Mouse (Mus musculus): ENCODE data around the gene B4galnt1. TPM values are rescaled to one million over a fixed set of nuclear protein-coding genes. Genes with fewer than 3 reads are reported as not detected.
"Not testable (repeated sequence)": the region's sequence is repeated elsewhere in the genome, so short reads cannot be mapped to it uniquely, and the experiment has no call there.

B4galnt1 gene
- polyA plus RNA-seq, 1 experiment = 54.8 TPM

DNA sequence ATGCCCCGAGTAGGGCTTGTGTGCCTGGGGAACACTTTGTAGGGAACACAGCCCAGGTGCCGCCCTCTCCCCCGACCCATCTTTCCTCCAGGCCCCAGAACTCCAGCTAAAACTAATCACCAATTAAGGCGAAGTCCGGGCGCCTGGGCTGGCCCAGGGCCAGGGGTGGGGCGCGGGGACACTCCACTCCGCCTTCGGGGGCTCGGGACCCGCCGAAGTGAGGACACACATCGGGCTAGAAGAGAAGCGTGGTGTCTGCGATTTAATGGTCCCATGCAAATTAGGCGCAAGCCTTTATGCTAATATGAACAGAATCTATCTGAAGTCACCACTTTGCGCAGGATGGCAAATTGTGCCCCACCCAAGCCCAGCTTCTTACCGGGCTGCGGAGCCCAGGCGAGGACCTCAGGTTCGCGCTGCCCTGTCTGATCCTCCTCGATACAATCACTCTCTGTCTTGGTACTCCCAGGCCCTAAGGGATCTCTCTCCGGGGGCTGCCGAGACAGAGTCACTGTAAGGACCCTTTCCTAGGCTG lies 24.2 kb downstream of the B4galnt1 start:
- H3K4me1 ChIP-seq (ENCODE audit: control insufficient read depth, insufficient read depth, low read length) = peaks cover 1% of the 10 kb centered on the region; the same call in 1 of the 2 replicates
- TF ChIP-seq POLR2A (IDR thresholded peaks at IDR 0.05; ENCODE audit: borderline replicate concordance, control insufficient read depth, low read depth, low read length) = peak; percentile 40; the same call in 1 of the 2 replicates
- TF ChIP-seq CTCF (IDR thresholded peaks at IDR 0.05; ENCODE audit: control insufficient read depth, insufficient read depth, low read length) = no peak
- under 1% methylated on average over 26 of the region's 26 CpGs for WGBS
- peak overlapping the region; percentile 34 for H3K4me3 ChIP-seq (replicated peaks; ENCODE audit: control insufficient read depth, low read depth, low read length)
- peak overlapping the region; percentile 67 for H3K27ac ChIP-seq (ENCODE audit: control insufficient read depth, insufficient read depth, low read depth, low read length, poor library complexity)

DNA sequence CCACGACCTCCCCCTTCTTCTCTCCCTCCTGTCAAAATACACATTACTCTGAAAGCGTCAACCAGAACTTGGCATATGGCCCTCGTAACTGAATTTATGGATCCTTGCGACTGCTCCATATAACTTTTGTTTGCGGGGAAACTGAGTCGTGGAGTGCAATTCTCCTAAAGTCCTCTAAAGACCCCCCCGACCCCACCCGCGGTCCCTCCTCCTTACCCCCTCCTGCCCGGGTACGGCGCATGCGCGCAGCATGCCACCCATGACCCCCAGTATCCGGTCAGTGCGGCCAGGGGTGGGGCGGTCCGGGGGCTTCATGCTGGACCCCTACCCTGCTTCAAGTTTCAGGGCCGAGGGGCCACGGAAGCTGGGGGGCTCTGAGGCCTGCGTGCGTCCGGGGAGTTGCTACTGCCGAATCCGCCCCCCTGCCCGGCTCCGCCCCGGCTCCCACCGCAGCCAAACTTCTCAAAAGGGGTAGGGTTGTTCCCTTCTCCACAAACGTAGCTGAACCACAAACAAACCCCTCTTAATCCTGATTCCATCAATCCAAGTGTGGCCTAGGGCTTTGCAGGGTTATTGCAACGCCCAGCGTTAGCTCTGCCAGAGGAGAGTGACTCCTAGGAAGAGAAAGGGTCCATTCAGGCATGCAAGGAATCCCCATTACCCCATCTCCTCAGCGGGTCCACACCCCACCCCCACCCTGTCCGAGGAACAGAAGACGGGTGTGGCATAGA lies 24.8 kb downstream of the B4galnt1 start, which contains the start of gene Arhgef25:
Gene Arhgef25, minus strand, starts transcription at position 433 of the 731 bp plus-strand sequence.
- Histone ChIP-seq H3K4me3 (replicated peaks; ENCODE audit: control insufficient read depth, low read depth, low read length) (peak within 1 kb of the TSS; percentile 34), H3K27ac (ENCODE audit: control insufficient read depth, insufficient read depth, low read depth, low read length, poor library complexity) (peak within 1 kb of the TSS; percentile 67), H3K4me1 (ENCODE audit: control insufficient read depth, insufficient read depth, low read length) (peaks cover 1% of the 10 kb centered on the region; the same call in 1 of the 2 replicates)
- WGBS = 17% methylated on average over 35 of the region's 35 CpGs
- TF ChIP-seq CTCF (IDR thresholded peaks at IDR 0.05; ENCODE audit: control insufficient read depth, insufficient read depth, low read length) = no peak
- no peak for TF ChIP-seq POLR2A (IDR thresholded peaks at IDR 0.05; ENCODE audit: borderline replicate concordance, control insufficient read depth, low read depth, low read length)

DNA sequence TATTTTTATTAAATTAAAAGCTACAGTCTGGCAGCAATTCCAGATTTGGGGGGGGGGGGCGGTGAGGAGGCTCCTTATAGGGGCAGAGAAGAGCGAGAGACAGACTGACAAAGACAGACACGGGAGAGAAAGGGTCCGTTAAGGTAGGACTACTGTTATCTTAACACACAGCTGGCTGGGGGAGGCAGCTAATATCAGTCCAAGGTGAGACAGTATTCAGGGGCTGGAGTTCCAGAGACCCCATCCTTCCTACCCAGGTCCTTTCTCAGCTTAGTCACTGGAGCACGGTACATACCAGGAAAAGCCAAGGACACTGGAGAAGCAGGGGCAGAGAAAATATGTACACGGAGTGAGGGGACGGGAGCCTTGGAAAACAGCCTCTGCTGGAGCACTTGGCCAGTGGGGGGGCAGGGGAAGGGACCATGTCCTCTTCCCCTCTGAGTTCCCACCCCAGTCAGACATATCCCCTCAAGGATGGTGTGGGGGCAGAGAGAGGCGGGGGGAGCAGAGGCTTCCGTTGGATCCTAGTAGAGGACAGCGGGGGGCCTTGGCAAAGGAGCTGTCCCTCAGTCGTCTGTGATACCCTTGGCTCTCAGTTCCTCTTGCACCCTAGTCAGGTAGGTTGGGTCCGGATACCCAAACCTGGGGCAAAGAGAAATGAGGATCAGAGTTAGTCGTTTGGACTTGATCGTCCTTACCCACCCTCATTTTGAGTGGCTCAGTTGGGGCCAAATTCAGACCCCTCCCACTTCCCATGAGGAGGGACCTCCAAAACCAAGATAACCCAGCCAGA lies 25.6 kb downstream of the B4galnt1 start:
- Histone ChIP-seq H3K4me1 (ENCODE audit: control insufficient read depth, insufficient read depth, low read length) (peaks cover 1% of the 10 kb centered on the region; the same call in 1 of the 2 replicates), H3K4me3 (replicated peaks; ENCODE audit: control insufficient read depth, low read depth, low read length) (no peak overlapping the region), H3K27ac (ENCODE audit: control insufficient read depth, insufficient read depth, low read depth, low read length, poor library complexity) (peak overlapping the region; percentile 49; the same call in 1 of the 2 replicates)
- WGBS = 69% methylated on average over 14 of the region's 14 CpGs
- TF ChIP-seq POLR2A (IDR thresholded peaks at IDR 0.05; ENCODE audit: borderline replicate concordance, control insufficient read depth, low read depth, low read length) = no peak
- TF ChIP-seq CTCF (IDR thresholded peaks at IDR 0.05; ENCODE audit: control insufficient read depth, insufficient read depth, low read length) = no peak

DNA sequence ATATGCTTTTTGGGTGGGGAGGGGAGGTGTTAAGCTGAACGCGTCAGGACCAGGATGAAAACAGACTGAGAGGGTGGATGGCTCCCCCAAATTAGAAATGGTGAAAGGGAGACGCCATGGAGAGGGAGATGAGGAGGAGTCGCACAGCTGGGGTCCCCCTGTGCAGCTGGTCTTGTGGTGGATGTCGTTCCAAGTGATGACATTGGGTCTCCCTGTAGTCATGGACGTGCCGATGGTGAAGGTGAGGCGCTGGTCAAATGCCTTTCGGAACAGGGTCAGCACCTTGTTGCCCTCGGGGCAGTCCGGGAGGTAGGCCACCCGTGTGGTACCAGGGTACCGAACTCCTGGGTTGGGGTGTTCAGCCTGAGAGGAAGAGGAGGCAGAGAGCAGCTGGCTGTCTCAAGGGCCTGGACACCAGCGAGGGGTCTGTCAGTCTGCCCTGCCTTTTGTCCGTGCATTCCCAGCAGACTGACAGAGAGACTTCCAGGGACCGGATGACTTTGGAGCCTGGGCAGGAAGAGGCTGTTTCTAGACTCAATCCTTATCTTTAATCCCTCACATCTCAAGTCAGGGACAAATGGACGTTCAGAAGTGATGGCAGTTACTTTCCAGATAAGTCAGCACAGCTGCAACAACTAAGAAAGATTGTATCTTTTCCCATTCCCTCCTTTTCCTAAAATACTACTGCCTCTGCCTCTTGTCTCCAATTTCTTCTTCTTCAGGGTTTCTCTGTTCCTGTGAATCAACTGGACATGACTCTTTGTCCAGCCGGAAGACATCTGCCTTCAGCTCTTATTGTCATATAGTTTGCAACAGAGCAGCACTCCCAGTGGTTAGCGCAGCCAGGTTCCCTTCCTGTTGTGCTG lies 26.4 kb downstream of the B4galnt1 start:
- WGBS = 84% methylated on average over 19 of the region's 19 CpGs
- TF ChIP-seq POLR2A (IDR thresholded peaks at IDR 0.05; ENCODE audit: borderline replicate concordance, control insufficient read depth, low read depth, low read length) (no peak), CTCF (IDR thresholded peaks at IDR 0.05; ENCODE audit: control insufficient read depth, insufficient read depth, low read length) (no peak)
- Histone ChIP-seq H3K4me1 (ENCODE audit: control insufficient read depth, insufficient read depth, low read length) (peaks cover 1% of the 10 kb centered on the region; the same call in 1 of the 2 replicates), H3K4me3 (replicated peaks; ENCODE audit: control insufficient read depth, low read depth, low read length) (no peak overlapping the region), H3K27ac (ENCODE audit: control insufficient read depth, insufficient read depth, low read depth, low read length, poor library complexity) (peak overlapping the region; percentile 49; the same call in 1 of the 2 replicates)

DNA sequence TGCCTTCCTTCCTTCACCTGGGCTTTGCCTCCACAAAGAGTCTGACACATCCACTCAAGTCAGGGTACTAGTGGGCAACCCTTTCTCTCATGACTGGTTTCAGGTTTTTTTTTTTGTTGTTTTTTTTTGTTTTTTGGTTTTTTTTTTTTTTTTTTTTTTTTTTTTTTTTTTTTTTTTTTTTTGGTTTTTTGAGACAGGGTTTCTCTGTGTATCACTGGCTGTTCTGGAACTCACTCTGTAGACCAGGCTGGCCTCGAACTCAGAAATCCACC lies 27.0 kb downstream of the B4galnt1 start:
- WGBS = 56% methylated on average over 1 of the region's 1 CpGs
- H3K4me3 ChIP-seq (replicated peaks; ENCODE audit: control insufficient read depth, low read depth, low read length); H3K27ac ChIP-seq (ENCODE audit: control insufficient read depth, insufficient read depth, low read depth, low read length, poor library complexity); H3K4me1 ChIP-seq (ENCODE audit: control insufficient read depth, insufficient read depth, low read length): not testable (repeated sequence)

DNA sequence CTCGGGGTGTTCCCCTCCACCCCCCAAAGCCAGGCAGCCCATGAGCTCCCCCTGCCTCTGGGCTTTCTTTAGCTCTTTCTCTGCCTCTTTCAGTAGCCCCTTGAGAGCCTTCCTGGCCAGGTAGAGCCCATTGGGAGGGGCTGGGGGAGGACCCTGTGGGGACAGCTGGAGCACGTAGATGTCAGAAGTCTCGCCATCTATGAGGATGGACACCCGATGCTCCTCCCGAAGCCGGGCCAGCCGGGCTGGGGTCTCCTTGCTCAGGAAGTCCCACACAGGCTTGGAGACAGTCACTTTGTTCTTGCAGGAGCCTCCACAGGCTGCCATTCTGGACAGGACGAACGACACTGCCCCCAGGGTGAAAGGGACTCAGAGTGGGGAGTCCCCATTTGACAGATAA lies 28.0 kb downstream of the B4galnt1 start:
- TF ChIP-seq POLR2A (IDR thresholded peaks at IDR 0.05; ENCODE audit: borderline replicate concordance, control insufficient read depth, low read depth, low read length) (no peak; the same call in 1 of the 2 replicates), CTCF (IDR thresholded peaks at IDR 0.05; ENCODE audit: control insufficient read depth, insufficient read depth, low read length) (no peak)
- H3K4me1 ChIP-seq (ENCODE audit: control insufficient read depth, insufficient read depth, low read length) = peaks cover 1% of the 10 kb centered on the region; the same call in 1 of the 2 replicates
- 79% methylated on average over 9 of the region's 9 CpGs for WGBS
- no peak overlapping the region for H3K4me3 ChIP-seq (replicated peaks; ENCODE audit: control insufficient read depth, low read depth, low read length)
- no peak overlapping the region for H3K27ac ChIP-seq (ENCODE audit: control insufficient read depth, insufficient read depth, low read depth, low read length, poor library complexity)

DNA sequence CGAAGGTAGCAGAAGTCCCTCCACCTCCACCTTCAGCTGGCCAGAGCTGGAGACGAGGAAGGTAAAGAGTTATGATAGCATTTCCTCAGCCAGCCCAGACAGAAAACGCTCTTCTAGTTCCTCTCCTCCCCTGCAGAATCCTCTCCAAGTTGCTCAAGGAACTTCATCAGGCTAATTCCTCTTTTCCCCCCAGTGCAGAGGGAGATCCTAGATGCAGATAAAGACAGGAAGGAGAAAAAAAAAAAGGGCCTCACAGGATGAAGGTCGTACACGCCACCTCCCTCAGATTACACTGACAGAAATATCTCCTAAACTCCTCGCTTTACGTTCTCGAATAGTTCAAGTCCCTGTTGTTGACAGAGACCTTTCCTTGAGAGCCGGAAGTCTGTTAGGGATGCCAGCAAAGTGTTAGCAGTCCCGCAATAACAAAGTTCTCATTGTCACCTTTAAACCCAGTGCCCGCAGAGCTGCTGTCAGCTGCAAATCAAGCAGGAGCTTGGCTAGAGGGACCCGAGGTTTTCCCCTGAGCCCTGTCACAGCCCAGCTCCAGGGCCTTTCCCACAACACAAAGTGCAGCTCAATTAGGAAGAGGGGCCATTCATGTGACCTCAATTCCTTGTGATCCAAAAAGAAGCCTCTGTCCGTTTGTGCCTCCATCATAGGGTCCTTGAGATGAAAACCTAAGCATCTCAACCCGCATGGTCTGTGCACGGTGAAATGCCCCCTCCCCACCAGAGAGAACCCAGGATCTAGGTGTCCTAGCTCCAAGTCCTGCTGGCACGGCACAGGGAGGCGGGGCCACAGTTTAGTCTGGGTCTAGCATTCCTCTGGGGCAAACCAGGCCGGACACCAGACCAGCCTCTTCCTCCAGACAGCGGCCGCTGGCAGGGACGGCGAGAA lies 29.7 kb downstream of the B4galnt1 start:
- peak overlapping the region; percentile 69 for H3K4me3 ChIP-seq (replicated peaks; ENCODE audit: control insufficient read depth, low read depth, low read length)
- peaks cover 1% of the 10 kb centered on the region; the same call in 1 of the 2 replicates for H3K4me1 ChIP-seq (ENCODE audit: control insufficient read depth, insufficient read depth, low read length)
- peak overlapping the region; percentile 40 for H3K27ac ChIP-seq (ENCODE audit: control insufficient read depth, insufficient read depth, low read depth, low read length, poor library complexity)
- WGBS = 3% methylated on average over 22 of the region's 22 CpGs
- TF ChIP-seq CTCF (IDR thresholded peaks at IDR 0.05; ENCODE audit: control insufficient read depth, insufficient read depth, low read length) (no peak), POLR2A (IDR thresholded peaks at IDR 0.05; ENCODE audit: borderline replicate concordance, control insufficient read depth, low read depth, low read length) (peak; percentile 26; the same call in 1 of the 2 replicates)

Data from bone marrow, adult 2 months (tissue).